ENCODE assay signal across 22 mouse cellular contexts in the genomic region with DNA sequence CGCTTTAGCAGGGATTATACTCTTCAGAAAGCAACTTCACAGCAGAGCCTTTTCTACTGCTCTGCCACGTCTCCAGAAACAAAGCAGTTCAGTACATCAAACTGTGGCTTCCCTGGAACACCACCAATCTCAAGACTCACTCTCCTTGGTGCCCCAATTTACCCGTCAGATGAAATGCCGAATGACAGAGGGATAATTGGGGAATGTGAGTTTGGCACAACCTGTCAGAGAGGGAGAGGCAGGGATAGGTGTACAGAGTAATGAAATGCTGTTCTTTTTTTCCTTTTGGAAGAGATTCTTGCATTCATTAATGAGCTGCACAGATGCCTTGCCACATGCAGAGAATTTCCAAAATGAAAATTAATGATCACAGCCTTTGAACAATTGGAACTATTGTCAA.
DNase-seq lines count a peak whose midpoint lies in the region; ATAC-seq and TF ChIP-seq lines count a peak whose summit lies in the region.
"Had no signal": no experiment of that assay in that cellular context is flagged by ENCODE, and none has a peak within 500 bp of the region (broad histone marks: within the 10 kb centered on the region; RNA-seq: fewer than 3 reads in every experiment).

No protein-coding gene starts in this region.

- peak; percentile 5 for DNase-seq in left cerebral cortex, postnatal 4 days
- no peak for DNase-seq in left cerebral cortex, postnatal 25 days (ENCODE audit: low spot score in 2 of 2)
- peak; percentile 85 for DNase-seq in brain, embryonic 14.5 days (ENCODE audit: low read depth)
- DNase-seq in forebrain, embryonic 14.5 days (ENCODE audit: low spot score), result peak; percentile 64
- peak; percentile 37 to 66 for DNase-seq in layer of hippocampus, postnatal 14 days (ENCODE audit: low spot score in 2 of 2)
- no peak for DNase-seq in c-Kit-positive CD71-positive TER-119-positive erythroid progenitor cells, embryonic 14.5 days (ENCODE audit: low spot score)
- no peak for DNase-seq in adrenal gland, adult (ENCODE audit: inconsistent age in 2 of 2, low spot score in 1 of 2)
- DNase-seq: adrenal gland, adult 2 months; cerebellum, adult 11-12 months; cerebellum, postnatal 36 days; gastrocnemius, adult 2 months; kidney, adult 18-20 months; kidney, postnatal 25 days; lung, adult 2 months had no signal

- WGBS in forebrain, embryonic 14.5 days, result 14% methylated on average over 4 of the region's 4 CpGs

- intact Hi-C loops in left cerebral cortex, postnatal 4 days (cut with DNase I), result no loop called here
- intact Hi-C loops in left cerebral cortex, postnatal 25 days (cut with DNase I), result no loop called here

- no peaks in the 10 kb centered on the region for H3K9me3 ChIP-seq in forebrain, embryonic 14.5 days (replicated peaks; ENCODE audit: control insufficient read depth, low read length)
- H3K9me3 ChIP-seq: embryonic facial prominence, embryonic 15.5 days; heart, embryonic 10.5 days; hindbrain, embryonic 10.5 days; limb, embryonic 12.5 days; liver, embryonic 12.5 days; neural tube, embryonic 13.5 days had no signal

- no peak overlapping the region for H3K4me3 ChIP-seq in forebrain, embryonic 14.5 days (ENCODE audit: low read depth, low read length)
- H3K4me3 ChIP-seq: embryonic facial prominence, embryonic 15.5 days; gastrocnemius, adult 2 months; heart, embryonic 10.5 days; hindbrain, embryonic 10.5 days; limb, embryonic 12.5 days; liver, embryonic 12.5 days; megakaryocyte, embryonic 14.5 days; neural tube, embryonic 13.5 days had no signal

- no peak overlapping the region for H3K4me2 ChIP-seq in forebrain, embryonic 14.5 days (ENCODE audit: low read length)
- H3K4me2 ChIP-seq: embryonic facial prominence, embryonic 15.5 days; limb, embryonic 12.5 days; liver, embryonic 12.5 days; neural tube, embryonic 13.5 days had no signal

- H3K9ac ChIP-seq in forebrain, embryonic 14.5 days (ENCODE audit: low read length), result no peak overlapping the region
- H3K9ac ChIP-seq: embryonic facial prominence, embryonic 15.5 days; limb, embryonic 12.5 days; liver, embryonic 12.5 days; neural tube, embryonic 13.5 days had no signal

- ATAC-seq in forebrain, embryonic 14.5 days, result peak; percentile 78
- ATAC-seq: liver, embryonic 12.5 days had no signal

- H3K4me1 ChIP-seq in forebrain, embryonic 14.5 days (ENCODE audit: control insufficient read depth, insufficient read depth, low read length), result no peaks in the 10 kb centered on the region; the same call in 1 of the 2 replicates
- H3K4me1 ChIP-seq: embryonic facial prominence, embryonic 15.5 days; heart, embryonic 10.5 days; hindbrain, embryonic 10.5 days; limb, embryonic 12.5 days; liver, embryonic 12.5 days; megakaryocyte, embryonic 14.5 days; neural tube, embryonic 13.5 days had no signal

- no peak for TF ChIP-seq POLR2A in brain, embryonic 14.5 days (IDR thresholded peaks at IDR 0.05; ENCODE audit: borderline replicate concordance, extremely low read depth, insufficient read depth, insufficient read length, poor library complexity, severe bottlenecking)

- H3K36me3 ChIP-seq in forebrain, embryonic 14.5 days (ENCODE audit: control insufficient read depth, insufficient read depth, low read length), result no peaks in the 10 kb centered on the region
- H3K36me3 ChIP-seq: embryonic facial prominence, embryonic 15.5 days; heart, embryonic 10.5 days; hindbrain, embryonic 10.5 days; limb, embryonic 12.5 days; liver, embryonic 12.5 days; neural tube, embryonic 13.5 days had no signal

- no peak for TF ChIP-seq CTCF in brain, embryonic 14.5 days (IDR thresholded peaks at IDR 0.05; ENCODE audit: borderline replicate concordance, extremely low read depth, insufficient read depth, insufficient read length)

- H3K27ac ChIP-seq in forebrain, embryonic 14.5 days (ENCODE audit: low read depth, low read length), result no peak overlapping the region
- H3K27ac ChIP-seq: embryonic facial prominence, embryonic 15.5 days; gastrocnemius, adult 2 months; heart, embryonic 10.5 days; hindbrain, embryonic 10.5 days; limb, embryonic 12.5 days; liver, embryonic 12.5 days; neural tube, embryonic 13.5 days; stomach, postnatal 0 days had no signal

- no peaks in the 10 kb centered on the region for H3K27me3 ChIP-seq in forebrain, embryonic 14.5 days (replicated peaks; ENCODE audit: control insufficient read depth, insufficient read depth, low read length)
- H3K27me3 ChIP-seq: embryonic facial prominence, embryonic 15.5 days; limb, embryonic 12.5 days; liver, embryonic 12.5 days; megakaryocyte, embryonic 14.5 days; neural tube, embryonic 13.5 days had no signal

Comparison
In these comparisons a context has a peak if more than half of its experiments do, and no peak if none do; other contexts are left out.
1. DNase-seq: peak in left cerebral cortex, postnatal 4 days (single experiment), brain, embryonic 14.5 days (single experiment), forebrain, embryonic 14.5 days (single experiment) and layer of hippocampus, postnatal 14 days (2 of 2); none in left cerebral cortex, postnatal 25 days (0 of 2), c-Kit-positive CD71-positive TER-119-positive erythroid progenitor cells, embryonic 14.5 days (single experiment) and adrenal gland, adult (0 of 2).